Mouse (Mus musculus) adrenal gland, adult 8-10 months (tissue): ENCODE results near the gene Cys1. TPM values are rescaled to one million over a fixed set of nuclear protein-coding genes. Genes with fewer than 3 reads are reported as not detected.

ENCODE experiments used
- DNase-seq: peaks from one replicate; pipeline ENCODE4 v3.0.0; 2022
- total RNA-seq, 4 experiments: library from RNA; stranded (reverse); gene quantifications; 2 replicates each; pipeline ENCODE4 v1.2.4; 2022

Gene Cys1
- total RNA-seq, 4 experiments from 2014 or later, result 4.2 to 6.5 (median 6.4) TPM

GRCm38 (mm10) chr12:24697484-24698204, 16.0 kb upstream of the Cys1 start:
- DNase-seq, result no peak

DNA sequence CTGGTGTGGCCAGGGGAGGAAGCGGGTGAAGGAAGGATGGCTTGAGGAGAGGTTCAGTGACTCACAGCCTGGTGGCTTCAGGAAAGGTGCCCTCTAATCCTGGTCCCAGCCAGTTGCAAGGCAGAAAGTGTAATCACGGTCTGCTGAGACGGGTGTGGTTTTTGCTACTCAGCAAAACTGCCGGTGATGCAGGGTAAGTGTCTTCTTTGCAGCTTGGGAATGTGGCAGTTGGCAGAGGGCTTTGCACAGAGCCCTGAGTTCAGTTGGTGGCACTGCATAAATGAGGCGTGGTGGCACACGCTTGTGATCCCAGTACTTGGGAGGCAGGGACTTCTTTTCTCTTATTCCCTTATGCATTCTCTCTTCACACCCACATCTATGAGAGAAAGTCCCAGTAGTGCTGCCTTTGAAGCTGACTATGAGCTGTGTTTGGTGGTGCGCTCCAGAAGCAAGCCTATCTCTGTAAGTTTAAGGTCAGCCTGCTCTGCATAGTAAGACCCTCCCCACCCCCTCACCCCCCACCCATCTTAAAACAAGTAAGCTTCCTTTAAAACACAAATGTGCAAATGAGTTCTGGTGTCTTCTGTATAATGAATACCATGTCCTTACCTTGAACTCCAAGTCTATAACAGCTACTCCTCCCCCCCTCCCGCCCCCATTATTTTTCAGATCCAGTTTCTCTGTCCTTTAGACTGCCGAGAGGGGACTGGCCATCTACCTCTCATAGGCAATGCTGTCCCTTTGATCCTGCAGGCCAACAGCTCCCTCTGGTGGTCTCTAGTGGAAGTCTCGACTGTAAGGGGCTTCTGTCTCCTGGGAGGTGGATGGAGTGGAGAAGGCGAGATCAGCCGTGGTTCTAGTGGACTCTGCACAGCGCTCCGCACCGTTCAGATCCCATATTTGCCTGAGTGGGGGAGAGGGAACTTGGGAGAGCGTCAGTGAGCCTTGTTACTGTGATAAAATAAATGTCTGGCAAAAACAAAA, 15.2 kb upstream of the Cys1 start:
- peak; percentile 74 for DNase-seq

GRCm38 (mm10) chr12:24690351-24690750, 8.7 kb upstream of the Cys1 start:
- DNase-seq, result no peak

- DNase-seq, result no peak
Observed at GRCm38 (mm10) chr12:24686696-24687346, 5.2 kb upstream of the Cys1 start.

DNA sequence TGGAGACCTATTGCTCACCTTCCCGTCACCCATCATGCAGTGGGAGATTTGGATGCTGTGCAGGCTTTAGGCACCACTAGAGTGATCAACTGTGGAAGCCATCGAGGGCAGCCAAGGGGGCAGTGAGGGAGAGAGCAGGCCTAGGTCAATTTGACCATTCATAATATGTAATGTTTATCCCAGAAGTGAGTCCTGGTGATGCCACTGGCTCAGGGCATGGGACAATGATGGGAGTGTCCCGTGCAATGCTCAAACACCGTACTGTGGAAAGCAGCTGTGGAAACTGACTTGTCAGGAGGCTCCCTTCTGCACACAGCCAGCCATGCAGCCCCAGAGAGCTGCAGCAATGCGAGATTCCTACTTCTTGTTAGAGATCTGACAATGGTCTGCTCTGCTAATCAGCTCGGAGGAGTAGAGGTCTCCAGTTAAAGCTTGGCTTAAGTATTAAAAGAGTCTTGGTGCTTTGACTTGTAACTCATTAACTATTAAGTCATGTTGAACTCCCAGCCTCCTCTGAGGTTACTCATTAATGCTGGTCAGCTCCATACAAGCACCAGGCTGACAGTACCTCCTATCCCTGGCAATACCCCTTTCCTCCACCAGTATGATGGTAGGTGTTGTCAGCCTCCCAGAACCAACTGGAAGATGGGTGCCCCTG, 4.6 kb upstream of the Cys1 start:
- no peak for DNase-seq

- DNase-seq, result no peak
Observed at GRCm38 (mm10) chr12:24683461-24683860, 1.8 kb upstream of the Cys1 start.

GRCm38 (mm10) chr12:24682563-24682962, 950 bp upstream of the Cys1 start:
- no peak for DNase-seq

DNA sequence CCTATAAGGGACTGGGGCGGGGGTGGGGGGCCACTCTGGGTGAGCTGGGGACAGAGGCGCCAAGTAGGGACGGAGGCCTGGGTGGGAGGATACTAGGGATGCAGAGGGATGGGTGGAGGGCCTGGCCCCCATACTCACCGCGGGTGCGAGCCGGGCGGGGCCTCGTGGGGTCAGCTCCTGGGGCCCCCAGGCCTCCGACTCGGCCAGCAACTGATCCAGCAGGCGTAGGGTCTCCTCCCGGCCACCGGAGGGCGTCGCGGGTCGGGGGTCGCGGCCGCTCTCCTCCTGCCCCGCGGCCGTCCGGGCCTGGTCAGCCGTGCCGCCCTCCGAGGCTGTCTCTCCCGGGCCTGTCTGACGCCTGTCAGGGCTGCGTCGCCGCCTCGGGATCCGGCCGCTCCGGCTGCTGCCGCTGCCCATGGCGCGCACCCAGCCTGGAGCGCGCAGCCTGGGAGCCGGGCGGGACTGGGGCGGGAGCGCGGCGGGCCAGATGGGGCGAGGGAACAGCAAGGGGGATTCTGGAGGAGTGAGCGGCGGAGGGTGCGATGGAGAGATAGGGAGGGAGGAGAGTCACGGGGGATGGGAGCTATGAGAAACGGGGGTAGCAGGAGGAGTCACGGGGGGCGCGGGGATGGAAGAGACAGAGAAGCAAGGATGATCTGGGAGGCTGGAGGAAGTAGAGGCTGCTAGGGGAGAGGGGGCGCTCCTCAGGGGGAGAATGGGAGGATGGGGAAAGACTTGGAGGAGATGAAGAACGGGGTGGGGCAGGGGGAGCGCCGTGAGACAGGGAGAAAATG, 924 bp downstream of the Cys1 start:
- DNase-seq, result no peak

DNA sequence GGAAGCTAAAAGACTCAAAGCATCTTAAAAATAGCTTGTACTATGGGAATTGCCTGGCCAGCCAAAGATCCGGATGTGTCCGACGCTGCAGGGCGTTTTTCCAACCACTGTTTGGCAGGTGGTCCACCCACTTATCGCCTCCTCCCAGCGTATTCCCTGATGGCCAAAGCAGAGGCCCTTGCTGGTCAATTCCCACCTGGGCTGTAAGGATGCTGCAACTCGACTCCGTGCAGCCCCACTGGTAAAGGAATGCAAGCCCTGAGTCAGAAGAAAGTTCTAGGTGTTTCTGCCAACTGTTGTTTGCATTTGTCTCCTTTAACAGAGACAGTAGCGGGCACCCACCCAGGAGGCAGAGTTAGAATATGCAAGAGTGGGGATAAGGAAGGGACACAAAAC, 1.5 kb downstream of the Cys1 start:
- DNase-seq, result no peak

DNA sequence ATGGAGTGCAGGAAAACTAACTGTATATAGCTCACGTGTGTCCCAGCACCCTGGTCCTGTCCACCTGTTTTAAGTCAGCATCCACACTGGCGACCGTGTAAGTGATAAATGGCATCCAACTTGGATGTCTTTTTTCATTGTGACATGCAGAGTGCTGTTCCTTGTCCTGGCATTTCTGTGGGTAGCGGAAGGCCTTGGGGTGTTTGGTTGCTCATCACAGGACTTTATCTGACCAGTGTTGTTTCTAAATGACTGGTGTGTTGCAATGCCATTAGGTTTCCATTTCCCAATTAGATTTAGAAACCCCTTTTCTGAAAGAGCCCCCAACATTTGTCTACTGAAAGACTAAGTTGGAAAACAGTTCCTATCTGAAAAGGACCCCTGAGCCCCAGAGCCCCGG, 19.5 kb downstream of the Cys1 start:
- no peak for DNase-seq

GRCm38 (mm10) chr12:24661100-24661499, 20.5 kb downstream of the Cys1 start:
- no peak for DNase-seq

- no peak for DNase-seq
Observed at GRCm38 (mm10) chr12:24659923-24660322, 21.7 kb downstream of the Cys1 start.

DNA sequence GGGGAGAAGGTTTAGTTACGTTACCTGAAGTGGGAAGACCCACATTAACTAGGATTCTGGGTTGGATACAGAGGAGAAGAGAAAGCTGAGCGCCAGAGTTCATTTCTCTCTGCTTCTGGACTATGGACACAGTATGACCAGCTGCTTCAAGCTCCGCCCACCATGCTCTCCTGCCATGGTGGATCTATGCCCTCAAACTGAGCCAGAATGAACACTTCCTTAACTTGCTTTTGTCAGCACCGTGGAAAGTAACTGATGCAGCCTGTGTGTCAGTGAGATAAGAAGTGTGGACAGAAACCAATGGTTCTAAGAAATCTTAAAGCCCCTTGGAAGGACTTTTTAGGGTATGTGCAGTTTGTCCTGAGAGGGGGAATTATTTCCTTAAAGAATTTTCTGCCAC, 22.6 kb downstream of the Cys1 start:
- no peak for DNase-seq

DNA sequence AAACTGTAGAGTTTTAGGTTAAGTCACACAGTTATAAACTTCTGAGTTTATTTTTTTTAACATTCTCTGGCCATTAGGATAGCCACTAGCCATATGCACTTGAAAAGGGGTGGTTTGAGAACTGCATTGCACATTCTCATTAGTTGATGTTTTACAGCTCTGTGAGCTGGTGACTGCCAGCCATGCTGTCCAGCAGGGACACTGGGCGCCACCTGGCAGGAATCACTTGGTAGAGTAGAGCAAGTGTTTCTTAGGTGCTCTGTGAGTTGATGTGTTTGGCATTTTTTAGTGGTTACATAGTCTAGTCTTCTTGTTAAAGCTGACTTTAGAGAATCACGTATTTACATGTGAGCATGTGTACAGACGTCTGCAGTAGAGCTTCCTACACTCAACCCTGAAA, 25.2 kb downstream of the Cys1 start:
- no peak for DNase-seq

DNA sequence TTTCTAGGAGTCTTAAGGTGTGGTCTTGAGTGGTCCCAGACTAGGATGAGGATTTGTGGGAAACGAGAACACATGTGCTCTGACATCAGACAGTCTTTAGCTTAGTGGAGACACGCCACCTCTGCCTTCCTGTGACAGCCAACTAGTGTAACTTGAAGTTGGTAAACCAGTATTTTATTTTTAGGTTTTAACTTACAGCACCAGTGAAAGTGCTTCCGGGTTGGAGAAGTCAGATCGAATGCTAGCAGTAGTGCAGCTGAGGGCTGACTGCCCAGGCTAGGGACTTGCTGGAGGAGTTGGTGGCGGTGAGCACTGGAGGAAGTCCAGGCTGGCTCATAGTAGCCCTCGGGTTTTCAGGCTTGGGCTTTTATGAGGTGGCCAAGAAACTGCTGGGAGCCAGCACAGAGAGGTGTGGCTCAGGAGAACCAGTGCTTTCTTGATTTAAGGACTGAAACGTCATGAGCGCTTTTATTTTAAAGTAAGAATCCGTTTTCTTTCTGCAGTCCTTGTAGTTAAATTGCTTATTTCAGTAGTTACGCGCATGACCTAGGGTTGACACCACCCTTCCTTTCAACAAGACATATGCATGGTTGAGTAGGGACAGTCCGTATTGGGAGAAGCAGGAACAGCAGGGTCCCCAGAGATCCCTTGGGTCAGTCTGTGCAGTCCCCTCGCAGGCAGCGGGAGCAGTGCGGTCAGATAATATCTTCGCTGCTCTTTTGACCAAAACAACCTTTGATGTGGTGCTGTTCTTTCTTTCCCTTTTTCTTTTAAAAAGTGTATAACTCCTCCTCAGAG, 27.3 kb downstream of the Cys1 start:
- DNase-seq, result no peak

DNA sequence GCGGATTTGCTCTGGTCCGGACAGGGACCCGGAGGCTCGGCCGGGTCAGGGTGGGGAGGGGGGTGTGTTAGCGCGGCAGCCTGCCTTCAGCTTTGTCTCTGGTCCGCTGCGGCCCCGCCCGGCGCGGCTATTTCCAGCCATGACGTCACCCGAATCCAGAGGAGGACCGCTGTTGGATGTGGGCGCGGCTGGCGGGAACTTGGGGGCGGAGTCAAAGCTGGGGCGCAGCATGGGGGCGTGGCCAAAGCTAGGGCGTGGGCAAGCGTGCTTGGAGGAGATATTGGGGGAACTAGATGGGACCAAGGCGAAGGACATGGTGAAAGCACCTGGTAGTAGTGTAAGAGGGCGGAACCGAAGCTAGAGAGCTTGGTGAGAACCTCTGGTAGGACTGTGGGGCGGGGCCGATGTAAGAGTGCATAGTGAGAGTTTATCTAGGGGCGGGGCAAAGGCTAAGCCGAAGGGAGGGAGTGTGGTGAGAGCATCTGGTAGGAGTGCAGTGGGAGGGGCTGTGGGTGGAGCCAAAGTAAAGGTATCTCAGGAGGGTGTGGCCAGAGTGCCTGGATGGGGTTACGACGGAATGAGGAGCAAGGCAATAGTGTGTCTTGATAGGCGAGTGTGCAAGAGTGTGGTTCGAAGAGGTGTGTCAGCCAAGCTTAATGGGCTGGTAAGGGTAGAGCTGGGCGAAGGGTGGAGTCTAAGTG, 29.8 kb downstream of the Cys1 start:
- peak; percentile 97 for DNase-seq

DNA sequence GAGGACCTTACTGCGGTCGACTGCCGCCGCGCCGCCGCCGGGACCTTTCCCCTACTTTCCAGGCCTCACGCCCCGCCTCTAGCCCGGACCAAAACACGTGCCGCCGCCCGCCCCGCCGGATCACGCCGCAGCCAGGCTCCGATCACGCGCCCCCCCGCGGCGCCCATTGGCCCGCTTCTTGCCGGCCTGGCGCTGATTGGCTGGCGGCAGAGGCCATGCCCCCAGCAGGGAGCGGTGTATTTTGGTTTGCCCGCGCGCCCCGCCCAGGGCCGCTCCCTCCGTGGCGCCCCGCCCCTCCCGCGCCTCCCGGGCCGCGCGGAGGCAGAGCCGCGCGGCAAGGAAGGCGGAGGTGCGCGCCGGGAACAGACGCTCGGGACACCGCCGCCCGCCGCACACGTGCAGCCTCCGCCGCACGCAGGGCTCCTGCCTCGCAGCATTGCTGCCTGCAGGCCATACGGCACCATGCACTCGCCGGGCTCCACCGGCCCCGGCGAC, 30.5 kb downstream of the Cys1 start, which contains the start of gene Klf11:
TSS of gene Klf11 (plus strand) at position 212 of the 495 bp plus-strand sequence.
- peak; percentile 98 for DNase-seq

DNA sequence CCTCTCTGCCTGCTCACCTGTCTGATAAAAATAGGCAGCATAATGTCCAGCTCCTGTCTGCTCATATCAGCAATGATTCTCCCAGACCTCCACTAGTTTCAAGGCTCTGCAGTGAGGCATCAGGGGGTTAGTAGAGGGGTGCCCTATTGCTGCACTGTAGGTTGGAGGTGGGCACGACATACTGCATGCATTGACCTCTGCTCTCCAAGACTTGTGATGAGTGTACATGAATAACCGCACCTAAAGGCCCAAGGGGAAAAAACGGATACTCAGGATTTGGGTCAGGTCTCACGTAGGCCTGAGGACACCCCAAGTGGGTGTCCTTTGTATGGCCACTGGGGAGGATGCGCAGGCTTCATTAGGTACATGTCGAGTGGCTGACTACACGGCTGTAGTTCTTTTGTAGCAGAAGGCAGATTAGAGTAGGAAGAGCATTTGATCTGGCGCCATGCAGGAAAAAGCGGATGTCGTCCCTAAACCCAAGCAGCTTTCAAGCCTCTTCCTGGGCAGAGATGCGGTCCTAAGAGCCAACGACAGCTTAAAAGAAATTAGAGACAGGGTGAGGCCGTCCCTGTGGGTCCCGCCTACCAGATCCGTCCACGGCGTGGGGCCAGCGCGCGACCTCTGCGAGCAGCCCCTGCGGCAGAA, 31.1 kb downstream of the Cys1 start:
- peak; percentile 33 for DNase-seq

DNA sequence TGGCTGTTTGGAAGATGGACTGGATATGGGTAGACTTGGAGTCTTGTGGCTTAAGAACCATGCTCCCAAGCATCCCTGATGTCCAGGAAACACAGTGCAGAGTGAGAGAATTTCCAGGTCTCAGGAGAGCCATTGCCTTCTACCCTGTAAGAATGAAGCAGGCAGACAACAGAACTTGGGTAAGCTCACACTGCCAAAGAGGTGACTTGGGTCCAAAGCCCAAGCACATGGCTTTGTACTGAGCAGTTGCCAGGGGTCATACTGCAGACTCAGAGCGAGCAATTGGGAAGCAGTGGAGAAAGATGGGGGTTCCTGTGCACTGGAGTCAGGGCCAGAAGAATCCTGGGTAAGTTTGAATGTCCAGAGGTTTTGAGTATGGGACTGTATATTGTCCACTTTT, 33.5 kb downstream of the Cys1 start:
- DNase-seq, result no peak
